Mouse (Mus musculus): ENCODE results near the gene Gm44805. TPM values are rescaled to one million over a fixed set of nuclear protein-coding genes. Genes with fewer than 3 reads are reported as not detected.

The Gm44805 gene
- polyA plus RNA-seq, 1 experiment from 2014 or later, result not detected

GRCm38 (mm10) chr7:19701069-19701761 is 20.0 kb upstream of the Gm44805 start:
- no peak overlapping the region for H3K4me2 ChIP-seq (ENCODE audit: low read length)
- ATAC-seq, result 0 out of 2 replicates have a peak, but pooled peaks have one; percentile 49

DNA sequence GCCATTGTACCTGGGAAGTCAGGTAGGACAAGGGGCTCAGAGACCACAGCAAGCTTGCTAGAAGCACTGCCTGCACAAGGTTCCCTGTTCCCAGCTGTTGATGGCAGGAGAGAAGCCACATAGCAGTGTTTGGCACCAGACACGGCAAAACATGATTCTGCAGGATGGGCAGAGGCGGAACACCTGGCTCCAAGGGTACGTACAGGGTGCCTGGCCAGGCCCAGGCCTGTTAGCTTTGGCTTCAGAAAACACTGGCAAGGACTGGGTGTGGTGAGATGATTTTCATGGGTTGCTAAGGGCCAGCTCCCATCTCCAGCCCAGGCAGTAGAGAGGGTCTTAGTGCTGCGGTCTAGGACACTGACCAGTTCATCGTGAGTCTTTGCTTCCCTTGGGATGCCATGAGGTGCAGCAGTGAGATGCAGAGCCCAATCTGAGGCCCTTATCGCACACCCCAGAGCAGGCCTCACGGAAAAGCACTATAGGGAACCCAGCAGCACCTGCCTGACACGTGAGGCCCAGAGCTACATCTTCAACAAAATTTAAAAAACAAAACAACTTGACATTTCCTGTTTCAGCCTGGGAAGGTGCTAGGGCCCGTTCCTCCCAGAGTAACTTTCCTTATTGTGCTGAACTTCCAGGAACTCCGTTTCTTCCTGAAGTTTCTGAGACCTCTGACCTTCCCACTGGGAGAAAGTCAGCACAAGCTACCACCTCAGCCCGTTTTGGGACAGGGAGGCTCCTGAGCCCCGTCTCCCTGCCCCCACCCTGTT is 19.3 kb upstream of the Gm44805 start:
- peaks cover 4% of the 10 kb centered on the region; the same call in 1 of the 2 replicates for H3K4me1 ChIP-seq (ENCODE audit: control insufficient read depth, insufficient read depth, low read length)
- H3K27ac ChIP-seq (ENCODE audit: low read depth, low read length), result no peak overlapping the region
- H3K4me2 ChIP-seq (ENCODE audit: low read length), result no peak overlapping the region
- ATAC-seq, result no peak
- peaks cover 20% of the 10 kb centered on the region for H3K36me3 ChIP-seq (ENCODE audit: control insufficient read depth, insufficient read depth, low read length)
- DNase-seq (ENCODE audit: low spot score), result no peak
- H3K27me3 ChIP-seq (replicated peaks; ENCODE audit: control insufficient read depth, insufficient read depth, low read length), result no peaks in the 10 kb centered on the region
- 66% methylated on average over 12 of the region's 12 CpGs for WGBS
- no peaks in the 10 kb centered on the region for H3K9me3 ChIP-seq (replicated peaks; ENCODE audit: control insufficient read depth, low read length)
- H3K4me3 ChIP-seq (ENCODE audit: low read depth, low read length), result no peak overlapping the region
- H3K9ac ChIP-seq (ENCODE audit: low read length), result no peak overlapping the region

More at GRCm38 (mm10) chr7:19701069-19701761, 20.0 kb upstream of the Gm44805 start:
- no peak overlapping the region for H3K9ac ChIP-seq (ENCODE audit: low read length)
- peaks cover 4% of the 10 kb centered on the region; the same call in 1 of the 2 replicates for H3K4me1 ChIP-seq (ENCODE audit: control insufficient read depth, insufficient read depth, low read length)
- peak overlapping the region; percentile 48; the same call in 1 of the 2 replicates for H3K27ac ChIP-seq (ENCODE audit: low read depth, low read length)
- no peak overlapping the region for H3K4me3 ChIP-seq (ENCODE audit: low read depth, low read length)
- DNase-seq (ENCODE audit: low spot score), result peak; percentile 66
- WGBS, result 34% methylated on average over 22 of the region's 22 CpGs
- no peaks in the 10 kb centered on the region for H3K9me3 ChIP-seq (replicated peaks; ENCODE audit: control insufficient read depth, low read length)
- H3K36me3 ChIP-seq (ENCODE audit: control insufficient read depth, insufficient read depth, low read length), result peaks cover 20% of the 10 kb centered on the region
- no peaks in the 10 kb centered on the region for H3K27me3 ChIP-seq (replicated peaks; ENCODE audit: control insufficient read depth, insufficient read depth, low read length)

GRCm38 (mm10) chr7:19699827-19700148 is 18.6 kb upstream of the Gm44805 start:
- 80% methylated on average over 4 of the region's 4 CpGs for WGBS
- Histone ChIP-seq H3K9ac (ENCODE audit: low read length) (no peak overlapping the region), H3K27me3 (replicated peaks; ENCODE audit: control insufficient read depth, insufficient read depth, low read length) (no peaks in the 10 kb centered on the region), H3K36me3 (ENCODE audit: control insufficient read depth, insufficient read depth, low read length) (peaks cover 20% of the 10 kb centered on the region), H3K4me2 (ENCODE audit: low read length) (no peak overlapping the region), H3K4me1 (ENCODE audit: control insufficient read depth, insufficient read depth, low read length) (peaks cover 4% of the 10 kb centered on the region; the same call in 1 of the 2 replicates), H3K4me3 (ENCODE audit: low read depth, low read length) (no peak overlapping the region), H3K27ac (ENCODE audit: low read depth, low read length) (no peak overlapping the region), H3K9me3 (replicated peaks; ENCODE audit: control insufficient read depth, low read length) (no peaks in the 10 kb centered on the region)
- no peak for ATAC-seq
- DNase-seq (ENCODE audit: low spot score), result no peak

- Histone ChIP-seq H3K4me2 (ENCODE audit: low read length) (peak within 1 kb of the TSS; percentile 40), H3K27ac (ENCODE audit: low read depth, low read length) (no peak within 1 kb of the TSS), H3K36me3 (ENCODE audit: control insufficient read depth, insufficient read depth, low read length) (peaks cover 14% of the 10 kb centered on the region), H3K4me1 (ENCODE audit: control insufficient read depth, insufficient read depth, low read length) (peaks cover 4% of the 10 kb centered on the region; the same call in 1 of the 2 replicates), H3K27me3 (replicated peaks; ENCODE audit: control insufficient read depth, insufficient read depth, low read length) (no peaks in the 10 kb centered on the region), H3K4me3 (ENCODE audit: low read depth, low read length) (peak within 1 kb of the TSS; percentile 13), H3K9ac (ENCODE audit: low read length) (peak within 1 kb of the TSS; percentile 3), H3K9me3 (replicated peaks; ENCODE audit: control insufficient read depth, low read length) (no peaks in the 10 kb centered on the region)
- ATAC-seq (peak; percentile 63), DNase-seq (ENCODE audit: low spot score) (peak; percentile 49)
- WGBS, result 1% methylated on average over 20 of the region's 20 CpGs
Observed at GRCm38 (mm10) chr7:19698907-19699826, 17.9 kb upstream of the Gm44805 start, which contains the start of gene Apoe. Apoe (minus strand) TSS chr7:19699188.

- DNase-seq (ENCODE audit: low spot score) (peak; percentile 17), ATAC-seq (peak; percentile 8; the same call in 1 of the 2 replicates)
- Histone ChIP-seq H3K4me3 (ENCODE audit: low read depth, low read length) (peak overlapping the region; percentile 13), H3K27ac (ENCODE audit: low read depth, low read length) (no peak overlapping the region), H3K9ac (ENCODE audit: low read length) (peak overlapping the region; percentile 3), H3K9me3 (replicated peaks; ENCODE audit: control insufficient read depth, low read length) (no peaks in the 10 kb centered on the region), H3K4me1 (ENCODE audit: control insufficient read depth, insufficient read depth, low read length) (peaks cover 4% of the 10 kb centered on the region; the same call in 1 of the 2 replicates), H3K36me3 (ENCODE audit: control insufficient read depth, insufficient read depth, low read length) (peaks cover 6% of the 10 kb centered on the region), H3K4me2 (ENCODE audit: low read length) (peak overlapping the region; percentile 40), H3K27me3 (replicated peaks; ENCODE audit: control insufficient read depth, insufficient read depth, low read length) (no peaks in the 10 kb centered on the region)
- WGBS, result 3% methylated on average over 28 of the region's 28 CpGs
Observed at GRCm38 (mm10) chr7:19697949-19698906, 17.0 kb upstream of the Gm44805 start.

DNA sequence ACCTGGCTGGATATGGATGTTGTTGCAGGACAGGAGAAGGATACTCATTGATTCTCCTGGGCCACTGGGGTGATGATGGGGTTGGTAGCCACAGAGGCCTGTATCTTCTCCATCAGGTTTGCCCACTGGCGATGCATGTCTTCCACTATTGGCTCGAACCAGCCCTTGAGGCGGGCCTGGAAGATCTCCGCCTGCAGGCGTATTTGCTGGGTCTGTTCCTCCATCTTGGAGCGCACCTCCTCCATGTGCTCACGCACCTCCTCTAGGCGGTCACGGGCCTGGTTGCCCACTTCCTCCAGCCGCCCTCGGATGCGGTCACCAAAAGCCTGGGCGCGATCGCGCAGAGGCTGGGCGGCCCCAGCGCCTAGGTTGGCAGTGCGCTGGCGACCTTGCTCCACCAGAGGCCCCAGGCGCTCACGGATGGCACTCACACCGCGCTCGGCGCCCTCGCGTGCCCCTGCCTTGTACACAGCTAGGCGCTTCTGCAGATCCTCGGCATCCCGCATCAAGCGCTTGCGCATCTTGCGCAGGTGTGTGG is 15.2 kb upstream of the Gm44805 start:
- ATAC-seq (no peak), DNase-seq (ENCODE audit: low spot score) (no peak)
- H3K27me3 ChIP-seq (replicated peaks; ENCODE audit: control insufficient read depth, insufficient read depth, low read length), result no peaks in the 10 kb centered on the region
- H3K36me3 ChIP-seq (ENCODE audit: control insufficient read depth, insufficient read depth, low read length), result no peaks in the 10 kb centered on the region
- no peak overlapping the region for H3K4me2 ChIP-seq (ENCODE audit: low read length)
- H3K4me1 ChIP-seq (ENCODE audit: control insufficient read depth, insufficient read depth, low read length), result peaks cover 4% of the 10 kb centered on the region; the same call in 1 of the 2 replicates
- no peak overlapping the region for H3K27ac ChIP-seq (ENCODE audit: low read depth, low read length)
- H3K4me3 ChIP-seq (ENCODE audit: low read depth, low read length), result no peak overlapping the region
- no peak overlapping the region for H3K9ac ChIP-seq (ENCODE audit: low read length)
- no peaks in the 10 kb centered on the region for H3K9me3 ChIP-seq (replicated peaks; ENCODE audit: control insufficient read depth, low read length)
- WGBS, result 97% methylated on average over 34 of the region's 34 CpGs

GRCm38 (mm10) chr7:19695881-19696280 is 14.7 kb upstream of the Gm44805 start:
- 92% methylated on average over 6 of the region's 6 CpGs for WGBS
- Histone ChIP-seq H3K9me3 (replicated peaks; ENCODE audit: control insufficient read depth, low read length) (no peaks in the 10 kb centered on the region), H3K36me3 (ENCODE audit: control insufficient read depth, insufficient read depth, low read length) (no peaks in the 10 kb centered on the region), H3K4me2 (ENCODE audit: low read length) (no peak overlapping the region), H3K27me3 (replicated peaks; ENCODE audit: control insufficient read depth, insufficient read depth, low read length) (no peaks in the 10 kb centered on the region), H3K4me1 (ENCODE audit: control insufficient read depth, insufficient read depth, low read length) (peaks cover 4% of the 10 kb centered on the region; the same call in 1 of the 2 replicates), H3K9ac (ENCODE audit: low read length) (no peak overlapping the region), H3K4me3 (ENCODE audit: low read depth, low read length) (no peak overlapping the region), H3K27ac (ENCODE audit: low read depth, low read length) (no peak overlapping the region)
- ATAC-seq (no peak), DNase-seq (ENCODE audit: low spot score) (no peak)

All from forebrain, embryonic 14.5 days (tissue).